Mouse (Mus musculus): ENCODE measurements around the gene Jak2.

Jak2 gene

DNA sequence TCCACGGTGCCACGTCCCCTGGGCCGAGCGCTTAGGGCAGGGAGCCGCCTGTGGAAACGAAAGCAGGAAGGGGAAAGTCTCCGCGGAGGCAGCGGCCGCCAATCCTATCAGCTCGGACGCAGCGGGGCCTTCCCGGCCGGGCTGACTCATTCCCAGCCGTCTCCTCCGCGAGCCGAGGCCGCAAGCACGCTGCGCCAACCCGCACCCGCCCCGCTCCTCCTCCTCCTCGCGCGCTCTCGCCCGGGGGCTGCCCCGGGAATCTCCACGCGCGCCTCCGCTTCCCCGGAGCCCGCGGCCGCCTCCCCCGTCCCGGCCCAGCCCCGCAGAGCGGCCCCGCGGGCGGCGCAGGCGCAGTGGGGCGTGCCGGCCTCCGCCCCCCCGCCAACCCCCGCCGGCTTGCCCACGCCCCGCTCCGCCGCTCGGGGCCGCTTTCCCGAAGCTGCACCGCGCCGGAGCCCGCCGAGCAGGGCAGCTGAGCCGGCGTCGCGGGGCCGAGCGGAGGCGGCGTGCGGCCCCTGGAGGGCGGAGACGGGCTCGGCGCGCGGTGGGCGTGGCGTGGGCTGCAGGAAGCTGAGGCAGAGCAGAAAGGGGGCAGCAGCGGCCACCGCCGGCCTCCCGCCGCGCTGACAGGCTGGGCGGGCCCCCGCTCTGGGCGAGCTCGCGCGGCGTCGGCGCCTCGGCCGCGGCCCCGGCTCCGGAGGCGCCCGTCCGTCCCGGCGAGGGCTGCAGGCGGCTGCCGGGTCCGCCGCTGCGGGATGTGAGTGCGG, at the start of gene Jak2:
Gene Jak2 (plus strand): TSS at position 638 of the 767 bp plus-strand sequence.
- DNase-seq (ENCODE audit: low spot score): peak; percentile 94

DNA sequence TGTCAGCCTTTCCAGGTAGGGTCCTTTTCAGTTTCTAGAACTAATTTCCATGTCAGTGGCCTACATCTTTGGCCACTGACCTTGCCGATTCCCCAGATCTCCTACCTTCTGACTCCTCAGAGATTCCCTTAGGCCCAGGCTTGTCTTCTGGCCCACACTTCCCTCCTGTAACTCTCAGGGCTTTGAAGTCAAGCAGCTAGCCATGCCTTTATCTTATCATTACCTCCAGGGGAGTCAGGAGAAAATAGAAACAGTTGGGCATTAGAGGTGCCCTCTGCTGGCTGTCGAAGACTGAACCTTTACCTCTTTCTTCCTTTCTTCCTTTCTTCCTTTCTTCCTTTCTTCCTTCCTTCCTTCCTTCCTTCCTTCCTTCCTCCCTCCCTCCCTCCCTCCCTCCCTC, 48.3 kb upstream of the Jak2 start:
- no peak for DNase-seq (ENCODE audit: low spot score)

DNA sequence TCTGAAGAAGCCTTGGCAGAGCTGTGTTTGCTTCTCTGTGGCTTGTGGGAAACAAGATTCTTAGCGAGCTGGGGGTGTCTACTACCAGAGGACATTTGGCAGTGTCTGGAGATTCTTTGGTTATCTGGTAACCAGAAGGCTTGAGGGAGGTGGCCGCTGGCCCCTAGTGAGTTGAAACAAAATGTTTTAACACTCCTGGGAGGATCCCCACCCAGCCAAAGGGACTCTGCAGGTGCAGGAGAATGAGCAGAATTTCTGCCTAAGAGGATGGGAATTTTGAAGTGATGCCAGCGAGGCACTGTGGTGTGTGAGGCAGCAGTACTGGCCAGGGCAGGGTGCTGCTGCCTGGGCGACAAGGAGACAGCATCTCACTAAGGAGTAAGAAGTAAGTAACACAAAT, 47.0 kb upstream of the Jak2 start:
- no peak for DNase-seq (ENCODE audit: low spot score)

DNA sequence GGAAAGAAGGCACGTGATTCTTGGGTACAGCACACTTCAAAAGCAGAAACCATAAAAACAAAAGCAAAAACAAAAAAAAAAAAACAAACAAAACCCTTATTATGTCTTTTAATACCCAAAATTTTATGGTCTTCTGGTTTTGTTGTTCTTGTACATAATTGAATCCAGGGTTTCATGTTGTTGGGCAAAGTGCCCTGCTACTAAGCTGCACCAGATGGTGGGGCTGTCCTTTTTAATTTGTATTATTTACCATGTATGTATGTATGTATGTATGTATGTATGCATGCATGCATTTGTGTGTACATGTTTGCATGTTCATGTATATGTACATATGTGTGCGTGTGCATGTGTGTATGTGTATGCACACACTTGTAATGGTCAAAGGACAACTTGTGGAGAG, 46.4 kb upstream of the Jak2 start:
- no peak for DNase-seq (ENCODE audit: low spot score)

DNA sequence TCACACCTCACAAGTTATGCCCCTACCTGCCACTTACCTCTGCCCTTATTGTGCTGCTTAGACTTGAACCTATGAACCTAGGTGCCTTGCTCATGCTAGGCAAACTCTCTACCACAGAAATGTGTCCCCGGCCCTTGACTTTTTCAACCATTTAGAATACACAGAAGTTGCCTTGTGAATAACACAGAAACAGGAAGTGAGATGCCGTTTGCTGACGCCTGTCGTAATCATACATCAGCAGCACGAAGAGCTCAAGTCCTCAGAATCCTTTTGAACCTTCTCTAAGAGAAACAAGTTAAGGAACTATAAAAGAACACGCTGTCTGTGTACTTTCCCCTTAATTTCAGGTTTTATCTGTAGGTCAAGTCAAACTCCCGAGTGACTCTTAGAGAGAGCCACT, 41.7 kb upstream of the Jak2 start:
- no peak for DNase-seq (ENCODE audit: low spot score)

DNA sequence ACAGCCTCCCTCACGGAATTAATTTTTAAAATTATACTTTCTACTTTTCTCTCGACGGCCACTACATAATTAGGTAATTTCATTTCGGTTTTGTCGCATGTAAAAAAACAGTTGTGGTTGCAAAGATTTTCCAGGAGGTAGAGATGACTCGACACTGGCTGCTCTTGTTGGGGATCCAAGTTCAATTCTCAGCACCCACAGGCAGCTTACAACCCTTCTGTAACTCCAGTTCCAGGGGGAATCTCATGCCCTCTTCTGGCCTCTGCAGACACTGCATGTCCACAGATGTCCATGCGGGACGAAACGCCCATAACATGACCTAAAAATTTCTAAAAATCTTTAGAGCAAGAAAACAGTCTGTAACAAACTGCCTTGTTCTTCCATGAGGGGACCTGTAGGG, 41.3 kb upstream of the Jak2 start:
- DNase-seq (ENCODE audit: low spot score): no peak

DNA sequence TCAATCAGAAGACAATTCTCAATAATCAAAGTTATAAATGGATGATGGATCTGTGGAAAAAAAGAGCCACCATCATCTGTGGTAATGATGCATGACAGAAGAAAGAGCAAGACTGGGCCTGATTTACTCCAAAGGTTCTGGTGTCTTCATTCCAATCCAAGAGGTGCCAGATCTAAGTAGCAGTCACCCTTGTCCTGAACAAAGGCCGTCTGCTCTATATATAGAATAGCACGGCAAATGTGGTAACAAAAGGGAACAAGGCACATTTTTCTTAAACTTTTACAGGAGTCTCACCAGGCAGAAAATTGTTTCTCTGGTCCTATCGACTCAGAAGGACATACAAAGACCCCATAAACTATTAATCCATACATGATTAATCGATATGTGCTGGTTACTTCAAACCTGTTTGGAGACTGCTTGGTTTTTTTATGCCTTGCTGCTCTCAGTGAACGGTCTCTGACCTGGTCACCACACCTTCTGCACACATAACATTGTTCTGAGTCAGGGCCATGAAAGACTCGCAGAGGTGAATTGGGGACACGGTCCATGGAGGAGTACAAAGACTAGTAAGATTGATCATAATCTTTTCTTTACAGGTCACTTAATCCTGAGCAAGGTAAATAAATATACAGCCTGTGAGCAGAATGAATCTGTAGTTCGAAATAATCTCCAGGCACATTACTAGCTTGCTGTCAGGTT, 35.7 kb upstream of the Jak2 start:
- no peak for DNase-seq (ENCODE audit: low spot score)

DNA sequence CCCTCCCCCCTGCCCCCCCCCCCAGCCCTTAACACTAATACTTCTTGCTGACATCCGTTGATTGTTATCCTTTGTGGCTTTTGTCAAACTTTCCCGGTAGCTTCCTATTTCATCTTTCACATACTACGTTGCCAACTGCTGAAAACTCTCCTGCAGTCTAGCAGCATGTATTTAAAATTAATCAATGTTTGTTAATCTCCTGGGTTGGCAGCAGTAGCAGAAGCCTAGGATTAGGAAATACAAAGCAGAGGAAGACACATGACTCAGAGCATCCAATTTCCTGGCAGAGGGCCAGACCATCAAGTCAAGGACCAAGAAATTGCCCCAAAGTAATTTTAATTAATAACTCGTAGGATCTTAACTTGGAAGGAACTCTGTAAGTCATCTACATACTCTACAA, 29.8 kb upstream of the Jak2 start:
- no peak for DNase-seq (ENCODE audit: low spot score)

DNA sequence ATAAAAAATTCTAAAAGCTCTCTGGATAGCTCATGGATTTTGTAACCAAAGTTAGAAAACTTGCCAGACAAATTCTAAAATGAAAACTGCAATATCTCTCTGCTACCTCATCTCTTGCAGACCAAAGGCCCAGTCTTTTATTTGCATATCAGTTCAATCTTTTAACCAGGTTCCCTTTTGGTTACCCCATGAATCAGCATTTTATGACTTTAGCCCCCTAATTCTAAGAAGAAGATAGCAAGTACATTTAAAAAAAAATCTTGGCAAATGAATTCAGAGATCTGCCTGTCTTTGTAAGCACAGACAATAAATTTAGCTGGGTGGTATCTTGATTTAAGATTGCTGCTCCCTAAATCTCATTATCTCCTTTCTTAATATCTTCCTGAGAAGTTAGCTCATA, 26.7 kb upstream of the Jak2 start:
- DNase-seq (ENCODE audit: low spot score): no peak

DNA sequence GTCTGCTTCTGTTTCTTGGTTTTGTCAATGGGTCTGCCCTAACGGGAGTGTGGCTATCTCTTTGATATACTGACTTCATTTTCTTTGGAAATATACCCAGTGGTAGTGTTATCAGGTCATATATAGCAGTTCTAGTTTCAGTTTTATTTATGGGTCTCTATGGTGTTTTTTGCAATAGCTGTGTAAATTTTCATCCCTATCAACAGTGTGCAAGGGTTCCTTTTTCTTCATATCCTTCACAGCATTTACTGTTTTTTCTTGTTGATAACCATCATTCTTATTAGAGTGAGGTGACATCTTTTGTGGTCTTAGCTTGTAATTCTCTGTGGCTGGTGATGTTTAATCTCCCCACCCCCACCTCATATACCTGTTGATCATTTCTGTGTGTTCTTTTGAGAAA, 24.6 kb upstream of the Jak2 start:
- DNase-seq (ENCODE audit: low spot score): no peak

DNA sequence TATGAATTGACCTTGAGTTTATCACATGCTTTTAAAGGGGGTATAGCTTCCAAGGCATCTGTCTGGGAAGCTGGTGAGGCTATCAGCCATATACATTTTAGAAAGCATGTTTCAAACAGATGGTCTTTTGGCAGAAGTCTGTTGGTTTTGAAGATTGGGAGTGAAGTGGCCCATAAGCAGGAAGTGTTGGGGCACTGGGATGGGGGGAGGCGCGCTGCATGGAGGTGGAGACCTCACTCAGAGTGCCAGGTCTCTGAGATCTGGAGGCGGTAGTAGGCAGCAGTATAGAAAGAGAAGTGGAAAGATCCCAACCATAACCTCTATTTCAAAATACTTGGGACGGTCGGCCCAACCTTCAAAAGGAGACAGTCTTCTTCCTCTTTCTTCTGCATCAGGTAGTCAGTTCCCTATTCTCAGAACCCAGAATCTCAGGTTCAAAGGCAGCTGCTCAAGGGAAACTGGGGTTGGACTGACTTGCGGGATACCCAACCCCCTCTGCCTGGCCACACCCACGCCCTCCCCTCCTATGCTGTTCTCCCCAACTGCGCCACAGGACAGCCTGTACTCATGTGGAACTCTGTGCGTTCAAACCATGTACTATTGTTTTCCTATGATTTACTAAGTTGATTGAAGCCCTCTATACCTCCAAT, 23.6 kb upstream of the Jak2 start:
- DNase-seq (ENCODE audit: low spot score): no peak

DNA sequence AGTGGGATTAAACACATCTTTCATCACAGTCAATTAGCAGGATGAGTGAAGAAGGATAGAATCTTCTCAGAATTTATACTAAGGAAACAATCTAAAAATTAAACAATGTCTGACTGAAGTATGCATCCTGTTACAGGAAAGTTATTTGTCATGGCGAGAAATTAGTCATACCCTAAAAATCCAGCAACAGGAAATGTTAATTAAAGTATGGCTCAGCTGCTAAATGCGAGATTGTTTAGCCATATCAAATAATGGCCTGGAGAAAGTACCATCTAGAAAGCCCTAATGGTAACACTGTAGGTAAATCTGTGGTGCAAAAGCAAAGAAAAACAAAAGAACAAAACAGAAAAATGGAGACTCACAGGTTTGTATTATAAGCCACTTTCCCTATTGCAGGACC, 22.6 kb upstream of the Jak2 start:
- DNase-seq (ENCODE audit: low spot score): no peak

DNA sequence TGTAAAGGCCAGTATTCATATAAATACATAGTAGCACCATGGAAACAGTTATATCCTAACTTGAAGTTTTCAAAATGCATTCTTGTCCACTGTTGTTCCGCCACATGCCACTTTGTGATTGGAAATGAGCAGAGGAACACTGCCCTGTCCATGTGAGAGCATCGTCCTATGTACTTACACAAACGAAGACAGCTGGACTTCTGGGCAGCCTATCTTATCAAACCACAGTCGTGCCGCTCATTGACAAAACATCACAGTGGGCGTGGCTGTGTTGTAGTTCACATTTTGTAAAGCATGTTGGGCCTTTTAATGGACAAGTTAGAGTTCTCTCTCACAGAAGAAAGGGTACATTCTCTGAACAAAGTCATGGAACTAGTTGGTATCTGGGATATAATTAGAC, 18.9 kb upstream of the Jak2 start:
- no peak for DNase-seq (ENCODE audit: low spot score)

DNA sequence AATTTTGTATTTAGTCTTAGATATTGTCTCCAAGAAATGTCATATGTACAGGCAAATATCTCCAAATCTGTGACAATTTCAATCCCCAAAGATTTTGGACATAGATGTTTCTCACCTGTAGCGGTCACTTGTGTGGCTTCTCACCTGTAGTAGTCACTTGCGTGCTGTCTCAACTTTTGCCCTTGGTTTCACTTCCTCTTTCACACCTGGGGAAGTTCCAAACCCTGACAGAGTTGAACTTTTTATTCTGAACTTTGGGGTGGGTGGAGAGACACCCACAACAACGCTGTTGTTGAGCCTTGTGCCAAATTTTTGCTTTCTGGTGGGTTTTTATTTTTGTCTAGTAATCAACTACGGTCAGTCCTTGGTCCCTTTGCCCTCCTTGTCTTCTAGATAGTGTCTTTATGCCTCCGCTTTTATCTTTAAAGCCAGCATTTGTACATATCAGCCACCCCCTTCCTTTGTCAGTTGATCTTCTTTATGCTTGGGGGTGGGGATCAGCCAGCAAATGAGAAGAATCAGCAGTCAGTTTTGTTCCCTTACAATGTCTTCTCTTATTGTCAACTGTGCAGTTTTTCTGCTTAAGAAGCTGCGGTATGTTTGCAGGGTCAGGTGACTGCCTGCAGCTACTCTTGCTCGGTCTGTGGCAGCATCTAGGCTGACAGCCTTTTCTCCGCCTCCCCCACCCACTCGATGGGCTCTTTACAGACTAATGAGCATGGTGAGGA, 14.8 kb upstream of the Jak2 start:
- DNase-seq (ENCODE audit: low spot score): no peak

DNA sequence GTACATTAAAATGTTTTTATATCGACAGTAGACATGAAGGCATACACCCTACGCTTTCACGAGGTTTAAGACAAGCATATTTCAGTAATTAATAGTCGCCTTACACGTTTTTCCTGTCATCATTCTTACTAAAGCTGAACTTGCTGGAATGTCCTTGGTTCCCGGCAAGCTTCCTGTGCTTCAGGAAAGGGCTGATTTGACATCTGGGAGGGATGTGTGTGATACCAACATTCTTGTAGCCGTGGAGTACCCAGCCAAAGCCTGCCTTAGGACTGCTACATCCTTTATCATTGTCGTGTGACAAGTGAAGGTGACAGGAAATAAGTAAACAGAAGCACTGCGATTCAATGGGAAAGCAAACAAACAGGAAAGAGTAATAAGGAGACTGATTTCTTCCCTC, 13.5 kb upstream of the Jak2 start:
- DNase-seq (ENCODE audit: low spot score): no peak

DNA sequence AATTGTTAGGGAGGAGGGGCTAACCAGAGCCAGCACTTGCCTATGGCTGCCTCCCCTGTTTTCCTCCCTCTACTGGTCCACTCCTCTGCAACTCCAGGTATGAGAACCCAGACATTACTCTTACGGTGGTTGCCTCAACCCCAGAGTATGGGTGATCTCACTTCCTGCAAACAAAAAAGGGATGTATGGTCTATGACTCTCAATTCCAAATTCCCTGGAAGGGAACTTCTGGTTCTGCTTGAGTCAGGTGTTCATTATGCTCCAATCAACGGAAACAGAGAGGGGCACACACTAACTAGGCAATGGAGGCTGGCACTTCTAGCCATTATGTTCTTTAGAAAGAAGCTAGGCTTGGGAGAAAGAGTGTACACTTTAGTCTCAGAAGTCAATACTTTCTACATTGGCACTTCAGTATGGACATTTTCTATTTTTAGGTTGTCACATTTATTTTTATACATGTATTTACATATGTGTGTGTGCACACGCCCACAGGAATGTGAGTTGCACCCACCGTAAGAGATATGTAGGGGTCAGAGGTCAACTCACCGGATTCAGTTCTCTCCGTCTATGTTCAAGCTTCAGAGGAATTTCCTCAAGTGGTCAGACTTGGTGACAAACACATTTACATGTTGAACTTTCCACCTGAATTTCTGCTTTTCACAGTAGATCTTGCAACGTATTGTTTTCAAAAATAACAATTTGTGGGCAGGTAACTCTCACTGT, 12.0 kb upstream of the Jak2 start:
- no peak for DNase-seq (ENCODE audit: low spot score)

DNA sequence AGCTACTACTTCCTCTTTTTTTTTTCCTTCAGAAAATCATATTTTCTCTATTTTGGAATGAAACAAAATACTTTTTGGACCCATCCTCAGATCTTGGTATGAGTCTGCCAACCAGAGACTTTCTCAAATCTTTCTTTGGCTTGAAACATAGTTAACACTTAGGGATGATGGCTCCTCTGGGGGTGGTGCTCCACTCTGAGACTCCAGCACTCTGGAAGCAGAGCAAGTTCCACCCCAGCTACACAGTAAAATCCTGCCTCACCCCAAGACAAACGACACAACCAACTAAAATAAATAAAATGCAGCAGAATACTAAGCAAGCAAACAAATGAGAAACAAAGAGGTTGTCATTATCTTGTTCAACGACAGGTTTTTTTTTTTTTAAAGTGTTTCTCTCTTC, 11.0 kb upstream of the Jak2 start:
- DNase-seq (ENCODE audit: low spot score): no peak

DNA sequence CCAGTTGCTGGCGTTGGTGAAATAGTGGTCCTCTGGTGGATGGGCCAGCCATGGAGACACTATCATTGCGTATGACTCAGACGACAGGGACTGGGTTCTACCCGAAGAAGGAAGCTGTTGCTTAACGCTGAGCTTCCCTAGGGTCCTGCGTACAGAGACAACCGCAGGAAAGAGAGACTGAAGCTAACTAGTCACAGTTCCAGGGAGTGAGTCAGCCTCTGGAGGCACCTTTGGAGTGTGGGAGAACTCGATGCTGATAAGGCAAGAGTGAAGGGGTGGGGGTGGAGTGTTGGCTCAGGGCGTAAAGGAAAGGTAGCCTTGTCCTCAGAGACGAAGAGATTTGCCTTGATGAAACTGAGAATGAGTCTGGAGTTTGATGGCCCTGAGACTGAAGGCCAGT, 10.0 kb upstream of the Jak2 start:
- no peak for DNase-seq (ENCODE audit: low spot score)

DNA sequence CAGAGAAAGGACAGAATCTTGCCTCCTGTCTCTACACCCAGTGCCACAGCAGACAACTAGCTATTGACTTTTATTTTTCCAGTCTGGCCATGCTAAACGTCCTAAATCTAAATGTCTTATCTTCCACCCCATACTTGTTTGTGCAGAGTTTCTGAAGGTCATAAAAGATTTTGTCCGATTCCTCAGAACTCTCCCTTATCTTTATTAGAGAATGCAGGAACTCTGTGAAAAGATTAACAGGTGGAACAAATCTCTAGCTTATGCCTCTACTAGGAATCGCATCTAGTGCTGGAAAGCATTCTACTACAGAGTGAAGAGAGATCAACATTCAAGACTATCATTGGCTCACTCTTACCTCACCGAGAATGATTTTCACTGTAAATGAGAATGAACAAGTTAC, 1.7 kb upstream of the Jak2 start:
- DNase-seq (ENCODE audit: low spot score): no peak

DNA sequence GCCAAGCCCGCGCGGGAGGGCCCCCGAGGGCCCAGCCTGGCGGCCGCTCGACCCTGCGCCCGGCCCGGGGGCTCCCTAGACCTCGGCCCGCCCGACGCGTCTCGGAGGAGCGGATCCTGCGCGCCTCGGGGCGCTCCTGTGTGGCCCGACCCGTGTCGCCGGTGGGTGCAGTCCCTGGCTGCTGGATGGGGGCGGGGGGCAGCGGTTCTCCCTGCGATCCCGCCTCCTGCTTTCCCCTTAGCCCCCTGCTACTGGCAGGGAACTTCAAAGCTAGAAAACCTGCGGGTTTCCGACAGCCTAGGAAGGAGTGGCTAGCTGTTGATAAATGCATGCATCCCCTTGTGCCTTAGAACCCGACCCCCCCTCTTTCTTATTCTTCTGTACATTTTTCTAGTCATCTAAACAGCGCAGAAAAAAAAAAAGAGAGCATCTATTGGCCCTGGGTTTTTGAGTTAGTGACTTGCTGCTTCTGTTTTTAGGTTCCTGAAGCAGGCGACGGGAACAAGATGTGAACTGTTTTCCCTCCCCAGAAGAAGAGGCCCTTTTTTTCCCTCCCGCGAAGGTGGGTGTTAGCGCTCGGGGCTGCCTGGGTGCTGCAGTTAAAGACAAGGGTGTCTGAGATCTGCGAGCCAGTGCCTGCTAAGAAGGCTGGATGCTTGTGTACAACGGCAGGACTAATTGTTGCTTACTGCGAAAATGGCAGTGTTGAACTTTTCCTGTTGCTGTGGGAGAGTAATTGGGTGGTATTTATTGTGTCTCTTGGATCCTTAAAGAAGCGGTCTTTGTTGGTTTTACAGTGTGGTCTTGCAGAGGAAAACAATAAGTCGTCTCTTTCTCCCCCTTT, 552 bp downstream of the Jak2 start:
- DNase-seq (ENCODE audit: low spot score): peak; percentile 39

All from retina, embryonic 14.5 days (tissue).